Comparison of ENCODE assay signal across 11 mouse cellular contexts in genomic region chr9:44726431-44727146, GRCm38 (mm10). TPM values are rescaled to one million over a fixed set of nuclear protein-coding genes. Genes with fewer than 3 reads are reported as not detected.
DNase-seq lines count a peak whose midpoint lies in the region; ATAC-seq and TF ChIP-seq lines count a peak whose summit lies in the region.
"Had no signal": no experiment of that assay in that cellular context is flagged by ENCODE, and none has a peak within 500 bp of the region (broad histone marks: within the 10 kb centered on the region; RNA-seq: fewer than 3 reads in every experiment).

No protein-coding gene starts in this region.

- no peak for TF ChIP-seq CTCF in gastrocnemius, adult 2 months (IDR thresholded peaks at IDR 0.05)
- TF ChIP-seq CTCF in C2C12 (IDR thresholded peaks at IDR 0.05; ENCODE audit: control insufficient read depth, insufficient read depth, insufficient read length) = no peak

- peaks cover 27% of the 10 kb centered on the region for H3K36me3 ChIP-seq in C2C12 (ENCODE audit: control insufficient read depth, insufficient read depth)
- no peaks in the 10 kb centered on the region for H3K36me3 ChIP-seq in forebrain, embryonic 16.5 days (ENCODE audit: control insufficient read depth, insufficient read depth)
- H3K36me3 ChIP-seq: liver, embryonic 12.5 days; neural tube, embryonic 12.5 days had no signal

- 33% methylated on average over 10 of the region's 10 CpGs for WGBS in forebrain, embryonic 16.5 days

- H3K9me3 ChIP-seq in forebrain, embryonic 16.5 days (ENCODE audit: control insufficient read depth, low read length) = no peaks in the 10 kb centered on the region
- H3K9me3 ChIP-seq: liver, embryonic 12.5 days; neural tube, embryonic 12.5 days had no signal

- no peaks in the 10 kb centered on the region for H3K27me3 ChIP-seq in C2C12 (ENCODE audit: control insufficient read depth, insufficient read depth, insufficient read length)
- H3K27me3 ChIP-seq in forebrain, embryonic 16.5 days (replicated peaks; ENCODE audit: control insufficient read depth, insufficient read depth, low read length) = no peaks in the 10 kb centered on the region
- H3K27me3 ChIP-seq: neural tube, embryonic 12.5 days had no signal

- H3K4me3 ChIP-seq in gastrocnemius, adult 2 months = no peak overlapping the region
- no peak overlapping the region for H3K4me3 ChIP-seq in C2C12 (ENCODE audit: insufficient read depth, poor library complexity, severe bottlenecking)
- H3K4me3 ChIP-seq in forebrain, embryonic 16.5 days (replicated peaks; ENCODE audit: low read length) = no peak overlapping the region
- H3K4me3 ChIP-seq: liver, embryonic 12.5 days; neural tube, embryonic 12.5 days had no signal

- ATAC-seq in forebrain, embryonic 16.5 days = peak; percentile 29; the same call in 1 of the 2 replicates
- ATAC-seq in megakaryocyte progenitor cell, adult 5-6 weeks (replicated peaks; ENCODE audit: poor library complexity) = no peak
- ATAC-seq: liver, embryonic 12.5 days had no signal

- H3ac ChIP-seq in C2C12 (ENCODE audit: control insufficient read depth, insufficient read length, low read depth) = peak overlapping the region; percentile 42

- peaks cover 16% of the 10 kb centered on the region for H3K79me3 ChIP-seq in C2C12 (ENCODE audit: low read depth)

- H3K9ac ChIP-seq in forebrain, embryonic 16.5 days (replicated peaks; ENCODE audit: low read depth, low read length) = no peak overlapping the region
- H3K9ac ChIP-seq: liver, embryonic 12.5 days; neural tube, embryonic 12.5 days had no signal

- H3K79me2 ChIP-seq in C2C12 (ENCODE audit: control insufficient read depth, insufficient read depth) = peaks cover 36% of the 10 kb centered on the region

- no peak overlapping the region for H3K4me2 ChIP-seq in forebrain, embryonic 16.5 days (ENCODE audit: low read length)
- H3K4me2 ChIP-seq: liver, embryonic 12.5 days; neural tube, embryonic 12.5 days had no signal

- DNase-seq in gastrocnemius, adult 2 months = peak; percentile 25
- no peak for DNase-seq in gastrocnemius, postnatal 10 days
- DNase-seq in kidney, postnatal 14 days = peak; percentile 67
- DNase-seq in gastrocnemius, postnatal 4 days (ENCODE audit: low spot score in 2 of 2) = no peak
- DNase-seq in urinary bladder, adult 2 months (ENCODE audit: low spot score) = no peak
- DNase-seq: cerebellum, adult 9-10 months had no signal

- H3K27ac ChIP-seq in gastrocnemius, adult 2 months = peak overlapping the region; percentile 35; the same call in 1 of the 2 replicates
- H3K27ac ChIP-seq in forebrain, embryonic 16.5 days (ENCODE audit: low read length) = no peak overlapping the region
- H3K27ac ChIP-seq: liver, embryonic 12.5 days; neural tube, embryonic 12.5 days had no signal

- peaks cover 29% of the 10 kb centered on the region for H3K4me1 ChIP-seq in forebrain, embryonic 16.5 days (replicated peaks; ENCODE audit: control insufficient read depth, insufficient read depth, low read length)

- intact Hi-C loops in gastrocnemius, adult 2 months (cut with DNase I) = no loop called here

TF ChIP-seq in C2C12, 6 proteins besides CTCF, POLR2A, EP300 and RAD21:
- no peak for TF ChIP-seq FOSL1 (IDR thresholded peaks at IDR 0.05; ENCODE audit: insufficient read depth, low read length, poor library complexity, severe bottlenecking)
- TF ChIP-seq MAX (IDR thresholded peaks at IDR 0.05) = no peak
- TF ChIP-seq MYOD1 (IDR thresholded peaks at IDR 0.05; ENCODE audit: control insufficient read depth, insufficient read length, low read depth) = peak; percentile 71
- TF ChIP-seq USF1 (IDR thresholded peaks at IDR 0.05; ENCODE audit: low read depth) = no peak
- TF ChIP-seq CEBPB (IDR thresholded peaks at IDR 0.05; ENCODE audit: low read depth) = no peak
- no peak for TF ChIP-seq MYOG (IDR thresholded peaks at IDR 0.05; ENCODE audit: control insufficient read depth, extremely low read depth, insufficient read length)

RNA-seq across cellular contexts. Expression of gene Phldb1, which starts 8.4 kb away (rescaled TPM):
- 10 to 100 TPM; 29.3 to 32.1 TPM for total RNA-seq in gastrocnemius, adult 2 months (2021)
- 10 to 100 TPM; 49.8 to 82.4 TPM for total RNA-seq in gastrocnemius, postnatal 10 days (2021)
- 96.8 TPM for polyA plus RNA-seq in C2C12 (2012; fragmentation: generic; extraction: Trizol)
- 45.0 and 53.6 TPM in 2 replicates for polyA plus RNA-seq in forebrain, embryonic 16.5 days (2015; fragmentation: Nextera tagmentation; extraction: Ambion mirVana)
- total RNA-seq in megakaryocyte progenitor cell, adult 5-6 weeks (2015) = 0.64 and 1.4 TPM in 2 replicates
- total RNA-seq in megakaryocyte progenitor cell, adult 5-6 weeks (2017) = 2.7 and 5.7 TPM in 2 replicates
- total RNA-seq in gastrocnemius, postnatal 4 days (2021) = 100 to 1,000 TPM; 104 to 123 TPM
- polyA plus RNA-seq in urinary bladder, adult 2 months (2012; rRNA removed) = 75.3 and 87.2 TPM in 2 replicates

RNA-seq across cellular contexts. Expression of gene Arcn1, which starts 41.1 kb away (rescaled TPM):
- total RNA-seq in gastrocnemius, adult 2 months (2021) = 10 to 100 TPM; 83.0 to 85.3 TPM
- total RNA-seq in gastrocnemius, postnatal 10 days (2021) = 10 to 100 TPM; 85.6 to 97.8 TPM
- 46.6 TPM for polyA plus RNA-seq in C2C12 (2012; fragmentation: generic; extraction: Trizol)
- polyA plus RNA-seq in forebrain, embryonic 16.5 days (2015; fragmentation: Nextera tagmentation; extraction: Ambion mirVana) = 150 and 161 TPM in 2 replicates
- 169 and 181 TPM in 2 replicates for total RNA-seq in megakaryocyte progenitor cell, adult 5-6 weeks (2015)
- 163 and 188 TPM in 2 replicates for total RNA-seq in megakaryocyte progenitor cell, adult 5-6 weeks (2017)
- 100 to 1,000 TPM; 124 to 142 TPM for total RNA-seq in gastrocnemius, postnatal 4 days (2021)
- 64.2 and 77.2 TPM in 2 replicates for polyA plus RNA-seq in urinary bladder, adult 2 months (2012; rRNA removed)

RNA-seq across cellular contexts. Expression of gene Ift46, which starts 41.1 kb away (rescaled TPM):
- total RNA-seq in gastrocnemius, adult 2 months (2021) = 10 to 100 TPM; 27.4 to 28.4 TPM
- 10 to 100 TPM; 45.2 to 53.1 TPM for total RNA-seq in gastrocnemius, postnatal 10 days (2021)
- 76.1 TPM for polyA plus RNA-seq in C2C12 (2012; fragmentation: generic; extraction: Trizol)
- 184 and 187 TPM in 2 replicates for polyA plus RNA-seq in forebrain, embryonic 16.5 days (2015; fragmentation: Nextera tagmentation; extraction: Ambion mirVana)
- total RNA-seq in megakaryocyte progenitor cell, adult 5-6 weeks (2015) = 33.3 and 34.0 TPM in 2 replicates
- total RNA-seq in megakaryocyte progenitor cell, adult 5-6 weeks (2017) = 25.9 and 38.9 TPM in 2 replicates
- total RNA-seq in gastrocnemius, postnatal 4 days (2021) = 10 to 100 TPM; 65.9 to 69.5 TPM
- polyA plus RNA-seq in urinary bladder, adult 2 months (2012; rRNA removed) = 82.5 and 94.1 TPM in 2 replicates

RNA-seq across cellular contexts. Expression of gene Treh, which starts 53.6 kb away (rescaled TPM):
- total RNA-seq in gastrocnemius, adult 2 months (2021) = not detected
- total RNA-seq in gastrocnemius, postnatal 10 days (2021) = not detected
- polyA plus RNA-seq in C2C12 (2012; fragmentation: generic; extraction: Trizol) = not detected
- polyA plus RNA-seq in forebrain, embryonic 16.5 days (2015; fragmentation: Nextera tagmentation; extraction: Ambion mirVana) = not detected in 2 replicates
- total RNA-seq in megakaryocyte progenitor cell, adult 5-6 weeks (2015) = not detected in 2 replicates
- not detected in 2 replicates for total RNA-seq in megakaryocyte progenitor cell, adult 5-6 weeks (2017)
- total RNA-seq in gastrocnemius, postnatal 4 days (2021) = not detected
- polyA plus RNA-seq in urinary bladder, adult 2 months (2012; rRNA removed) = not detected in 2 replicates
- polyA plus RNA-seq: liver, embryonic 12.5 days; neural tube, embryonic 12.5 days had no signal

Comparison
In these comparisons a context has a peak if more than half of its experiments do, and no peak if none do; other contexts are left out.
1. DNase-seq: peak in gastrocnemius, adult 2 months (single experiment) and kidney, postnatal 14 days (single experiment); none in gastrocnemius, postnatal 10 days (single experiment), gastrocnemius, postnatal 4 days (0 of 2) and urinary bladder, adult 2 months (single experiment).
2. RNA of gene Phldb1, which starts 8.4 kb away (total RNA-seq): 104 to 123 TPM in gastrocnemius, postnatal 4 days, 49.8 to 82.4 TPM in gastrocnemius, postnatal 10 days and 29.3 to 32.1 TPM in gastrocnemius, adult 2 months; 0.64 to 5.7 TPM in megakaryocyte progenitor cell, adult 5-6 weeks; every median in the first group is over 4 times any median in the second.